Mouse (Mus musculus) liver, embryonic 16.5 days (tissue): Measurements from ENCODE around the gene Ptpra. TPM values are rescaled to one million over a fixed set of nuclear protein-coding genes. Genes with fewer than 3 reads are reported as not detected.
"Not testable (repeated sequence)": the region's sequence is repeated elsewhere in the genome, so short reads cannot be mapped to it uniquely, and the experiment has no call there.

Experiments
- ATAC-seq: fragments of 200-750 bp; cut with Nextera tagmentation; 2 replicates; pipeline ENCODE4 v1.8.0; 2017; ENCODE audit warnings: low read depth, mild to moderate bottlenecking, moderate number of reproducible peaks, moderate library complexity
- H3K27ac ChIP-seq: fragments of 300-500 bp; sonication (generic); 2 replicates; pipeline ENCODE4 v1.5.1; 2014; ENCODE audit warnings: mild to moderate bottlenecking, low read length
- H3K27me3 ChIP-seq: fragments of 300-500 bp; sonication (generic); 2 replicates; pipeline ENCODE4 v1.6.1; 2014; ENCODE audit warnings: low read depth, low read length, mixed read lengths; ENCODE audit not compliant: control insufficient read depth, insufficient read depth
- H3K36me3 ChIP-seq: fragments of 300-500 bp; sonication (generic); 2 replicates; pipeline ENCODE4 v1.6.1; 2014; ENCODE audit warnings: mild to moderate bottlenecking; ENCODE audit not compliant: control insufficient read depth, insufficient read depth
- H3K4me1 ChIP-seq: fragments of 300-500 bp; sonication (generic); 2 replicates; pipeline ENCODE4 v1.6.1; 2014; ENCODE audit warnings: low read depth, low read length, mixed read lengths; ENCODE audit not compliant: control insufficient read depth
- H3K4me2 ChIP-seq: fragments of 300-500 bp; sonication (generic); 2 replicates; pipeline ENCODE4 v1.6.1; 2014; ENCODE audit warnings: low read depth, low read length, mixed read lengths
- H3K4me3 ChIP-seq: fragments of 300-500 bp; sonication (generic); 2 replicates; pipeline ENCODE4 v1.5.1; 2014; ENCODE audit warnings: low read depth, mild to moderate bottlenecking, low read length
- H3K9ac ChIP-seq: fragments of 300-500 bp; sonication (generic); 2 replicates; pipeline ENCODE4 v1.6.1; 2014; ENCODE audit warnings: low read depth, low read length
- H3K9me3 ChIP-seq: fragments of 300-500 bp; sonication (generic); replicated peaks from 2 replicates; pipeline ENCODE4 v1.6.1; 2016; ENCODE audit warnings: low read length; ENCODE audit not compliant: control insufficient read depth
- WGBS: fragments of 180-500 bp; shearing (Covaris S2); extraction: QIAGEN DNeasy Blood & Tissue Kit; methylation state at CpG from one replicate; pipeline ENCODE4 v1.1.7; 2014; ENCODE audit not compliant: insufficient replicate concordance; 5-methylcytosine and 5-hydroxymethylcytosine counted together
- polyA plus RNA-seq: library from polyadenylated mRNA; unstranded; fragments of >200 nt; fragmentation: Nextera tagmentation; extraction: Ambion mirVana; gene quantifications from 2 replicates; pipeline ENCODE4 v1.2.1, GENCODE M21; 2015

Gene Ptpra
- polyA plus RNA-seq, 1 experiment from 2014 or later: 29.6 TPM

DNA sequence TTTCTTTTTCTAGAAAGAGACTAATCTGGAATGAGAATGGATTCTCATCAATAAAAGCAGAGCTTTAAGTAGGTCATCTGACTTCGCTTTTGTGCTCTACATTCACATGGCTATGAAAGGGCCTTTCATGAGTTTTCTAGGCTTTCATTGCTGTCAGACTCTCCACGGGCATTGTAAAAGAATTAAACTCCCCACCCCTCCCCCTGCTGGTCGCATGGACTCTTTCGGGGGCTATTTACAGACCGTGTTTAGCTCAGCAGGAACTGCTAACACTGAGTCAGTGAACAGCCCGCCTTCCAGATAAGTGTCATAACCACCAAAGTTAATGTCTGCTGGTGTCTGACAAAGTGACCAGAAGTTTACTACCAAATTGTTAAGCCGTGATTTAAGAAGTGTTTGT is 41.5 kb downstream of the Ptpra start:
- no peak overlapping the region for H3K27ac ChIP-seq
- H3K9me3 ChIP-seq: no peaks in the 10 kb centered on the region
- ATAC-seq: no peak
- WGBS: 23% methylated on average over 7 of the region's 7 CpGs
- H3K4me2 ChIP-seq: no peak overlapping the region
- no peaks in the 10 kb centered on the region for H3K36me3 ChIP-seq
- H3K4me3 ChIP-seq: no peak overlapping the region
- no peaks in the 10 kb centered on the region for H3K27me3 ChIP-seq
- peaks cover 14% of the 10 kb centered on the region for H3K4me1 ChIP-seq
- no peak overlapping the region for H3K9ac ChIP-seq

DNA sequence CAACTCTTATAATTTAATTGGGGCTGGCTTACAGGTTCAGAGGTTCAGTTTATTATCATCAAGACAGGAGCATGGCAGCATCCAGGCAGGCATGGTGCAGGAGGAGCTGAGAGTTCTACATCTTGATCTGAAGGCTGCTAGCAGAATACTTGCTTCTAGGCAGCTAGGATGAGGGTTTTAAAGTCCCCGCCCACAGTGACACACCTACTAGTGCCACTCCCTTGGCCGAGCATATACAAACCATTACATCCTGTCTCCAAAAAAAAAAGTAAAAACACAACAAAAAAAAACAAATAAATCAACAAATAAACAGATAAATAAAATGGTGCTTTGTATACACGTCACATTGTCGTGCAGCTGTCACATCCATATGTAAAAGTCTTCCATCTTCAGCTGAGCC is 45.0 kb downstream of the Ptpra start:
- not testable (repeated sequence) for H3K36me3 ChIP-seq, H3K4me2 ChIP-seq, ATAC-seq, H3K9ac ChIP-seq, H3K4me3 ChIP-seq, H3K27me3 ChIP-seq, H3K27ac ChIP-seq, H3K9me3 ChIP-seq
- H3K4me1 ChIP-seq: peaks cover 14% of the 10 kb centered on the region
- WGBS: 61% methylated on average over 4 of the region's 4 CpGs

GRCm38 (mm10) chr2:130496037-130496436 is 46.0 kb downstream of the Ptpra start:
- Histone ChIP-seq H3K9ac (no peak overlapping the region), H3K9me3 (no peaks in the 10 kb centered on the region), H3K4me2 (no peak overlapping the region), H3K4me1 (peaks cover 14% of the 10 kb centered on the region), H3K36me3 (no peaks in the 10 kb centered on the region), H3K4me3 (no peak overlapping the region), H3K27ac (no peak overlapping the region), H3K27me3 (no peaks in the 10 kb centered on the region)
- no peak for ATAC-seq
- WGBS: 61% methylated on average over 6 of the region's 6 CpGs

- ATAC-seq: no peak
- Histone ChIP-seq H3K4me3 (no peak overlapping the region), H3K27me3 (no peaks in the 10 kb centered on the region), H3K9ac (no peak overlapping the region), H3K27ac (no peak overlapping the region), H3K9me3 (no peaks in the 10 kb centered on the region), H3K4me2 (no peak overlapping the region), H3K36me3 (no peaks in the 10 kb centered on the region), H3K4me1 (peaks cover 14% of the 10 kb centered on the region)
- WGBS: 69% methylated on average over 4 of the region's 4 CpGs
These were observed 46.9 kb downstream of the Ptpra start for GRCm38 (mm10) chr2:130496931-130497330.

DNA sequence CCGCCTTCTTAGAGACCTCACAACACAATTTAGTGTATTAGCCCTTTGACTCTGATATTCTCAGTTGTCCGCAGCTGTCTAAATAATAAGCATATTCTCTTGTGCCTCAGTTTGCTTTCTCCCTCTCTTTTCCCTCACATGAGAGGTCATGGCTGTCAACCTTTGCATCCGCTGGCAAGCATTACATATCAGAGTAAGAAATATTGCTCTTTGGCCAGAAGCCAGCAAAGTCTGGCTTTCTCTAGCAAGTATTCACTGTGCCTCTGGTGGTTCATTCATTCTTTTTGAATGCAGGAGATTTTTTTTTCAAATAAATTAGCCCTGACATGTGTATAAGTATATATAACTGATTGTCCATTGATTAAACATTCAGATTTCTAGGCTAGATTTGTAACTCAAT is 49.5 kb downstream of the Ptpra start:
- Histone ChIP-seq H3K4me3 (no peak overlapping the region), H3K9ac (no peak overlapping the region), H3K4me1 (peaks cover 7% of the 10 kb centered on the region), H3K36me3 (no peaks in the 10 kb centered on the region), H3K27me3 (no peaks in the 10 kb centered on the region), H3K4me2 (no peak overlapping the region), H3K27ac (no peak overlapping the region), H3K9me3 (no peaks in the 10 kb centered on the region)
- WGBS: 73% methylated on average over 3 of the region's 3 CpGs
- no peak for ATAC-seq

DNA sequence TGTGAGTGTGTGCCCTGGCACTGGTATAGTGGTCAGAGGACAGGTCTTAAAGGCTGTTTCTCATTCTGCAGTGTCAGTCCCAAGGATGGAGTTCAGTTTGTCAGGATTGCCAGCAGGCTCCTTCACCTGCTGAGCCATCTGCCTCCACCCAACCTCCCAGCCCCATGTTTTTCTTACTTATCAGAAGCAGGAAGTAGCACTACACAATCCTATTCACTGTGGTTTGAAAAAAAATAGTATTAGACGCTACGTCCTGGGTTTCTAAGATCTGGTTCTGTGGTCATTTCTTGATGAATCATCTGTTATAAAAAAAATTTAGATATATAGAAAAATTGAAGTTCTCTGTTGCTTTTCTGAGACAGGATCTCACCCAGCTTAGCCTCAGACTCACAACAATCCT is 51.5 kb downstream of the Ptpra start:
- H3K4me1 ChIP-seq: no peaks in the 10 kb centered on the region
- WGBS: 24% methylated on average over 2 of the region's 2 CpGs
- no peaks in the 10 kb centered on the region for H3K36me3 ChIP-seq
- no peak overlapping the region for H3K4me2 ChIP-seq
- no peaks in the 10 kb centered on the region for H3K9me3 ChIP-seq
- H3K27ac ChIP-seq: no peak overlapping the region
- no peak overlapping the region for H3K9ac ChIP-seq
- no peak overlapping the region for H3K4me3 ChIP-seq
- ATAC-seq: no peak
- no peaks in the 10 kb centered on the region for H3K27me3 ChIP-seq

DNA sequence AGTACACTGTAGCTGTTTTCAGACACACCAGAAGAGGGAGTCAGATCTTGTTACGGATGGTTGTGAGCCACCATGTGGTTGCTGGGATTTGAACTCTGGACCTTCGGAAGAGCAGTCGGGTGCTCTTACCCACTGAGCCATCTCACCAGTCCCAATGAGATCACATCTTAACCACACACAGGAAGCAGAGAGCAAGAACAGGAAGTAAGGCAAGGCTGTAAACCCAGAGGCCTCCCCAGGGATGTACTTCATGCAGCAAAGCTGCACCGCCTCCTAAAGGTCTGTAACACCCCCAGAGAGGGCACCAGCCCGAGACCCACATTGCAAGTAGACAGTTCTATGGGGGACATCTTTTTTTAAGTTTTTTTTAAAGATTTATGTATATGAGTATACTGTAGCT is 61.5 kb downstream of the Ptpra start:
- not testable (repeated sequence) for H3K4me3 ChIP-seq, ATAC-seq, H3K36me3 ChIP-seq

GRCm38 (mm10) chr2:130513907-130514306 is 63.8 kb downstream of the Ptpra start:
- Histone ChIP-seq H3K4me2 (no peak overlapping the region), H3K27ac (no peak overlapping the region), H3K4me1 (no peaks in the 10 kb centered on the region), H3K4me3 (no peak overlapping the region), H3K36me3 (peaks cover under 1% of the 10 kb centered on the region), H3K9me3 (no peaks in the 10 kb centered on the region), H3K9ac (no peak overlapping the region), H3K27me3 (no peaks in the 10 kb centered on the region)
- ATAC-seq: no peak
- WGBS: 86% methylated on average over 8 of the region's 8 CpGs

More for the DNA sequence above, 61.5 kb downstream of the Ptpra start:
- WGBS: 83% methylated on average over 5 of the region's 5 CpGs
- H3K27me3 ChIP-seq, H3K9ac ChIP-seq, H3K27ac ChIP-seq, H3K4me2 ChIP-seq, H3K9me3 ChIP-seq, H3K4me1 ChIP-seq: not testable (repeated sequence)

GRCm38 (mm10) chr2:130515791-130516190 is 65.7 kb downstream of the Ptpra start:
- Histone ChIP-seq H3K27me3 (no peaks in the 10 kb centered on the region), H3K27ac (no peak overlapping the region), H3K9ac (no peak overlapping the region), H3K36me3 (peaks cover 7% of the 10 kb centered on the region), H3K9me3 (no peaks in the 10 kb centered on the region), H3K4me2 (no peak overlapping the region), H3K4me3 (no peak overlapping the region), H3K4me1 (no peaks in the 10 kb centered on the region)
- WGBS: 78% methylated on average over 5 of the region's 5 CpGs
- ATAC-seq: no peak

GRCm38 (mm10) chr2:130521927-130522326 is 71.8 kb downstream of the Ptpra start:
- H3K4me2 ChIP-seq: no peak overlapping the region
- no peaks in the 10 kb centered on the region for H3K4me1 ChIP-seq
- peaks cover 7% of the 10 kb centered on the region; the same call in 1 of the 2 replicates for H3K36me3 ChIP-seq
- no peak overlapping the region for H3K27ac ChIP-seq
- H3K4me3 ChIP-seq: no peak overlapping the region
- 84% methylated on average over 2 of the region's 2 CpGs for WGBS
- no peaks in the 10 kb centered on the region for H3K9me3 ChIP-seq
- no peaks in the 10 kb centered on the region for H3K27me3 ChIP-seq
- no peak overlapping the region for H3K9ac ChIP-seq
- ATAC-seq: no peak
